Mouse (Mus musculus) cortical plate, adult 2 months (tissue): ENCODE results near the gene Insc.

Experiments
- CTCF ChIP-seq: fragments of 200-500 bp; IDR thresholded peaks from 2 replicates; pipeline ENCODE4 v1.5.1; 2011; ENCODE audit warnings: mild to moderate bottlenecking, control low read depth, low read length; ENCODE audit not compliant: insufficient read depth; ENCODE audit errors: extremely low read depth
- POLR2A ChIP-seq: fragments of 200-500 bp; IDR thresholded peaks from 2 replicates; pipeline ENCODE4 v1.6.1; 2011; ENCODE audit warnings: mild to moderate bottlenecking, low read length, control low read depth; ENCODE audit not compliant: insufficient read depth; ENCODE audit errors: extremely low read depth

GRCm38 (mm10) chr7:114731175-114731574, 12.3 kb upstream of the Insc start:
- TF ChIP-seq POLR2A: no peak
- no peak for TF ChIP-seq CTCF
